ENCODE assay signal across 11 mouse cellular contexts in genomic region chr17:79472106-79472995, GRCm38 (mm10).
DNase-seq lines count a peak whose midpoint lies in the region; ATAC-seq and TF ChIP-seq lines count a peak whose summit lies in the region.
"Had no signal": no experiment of that assay in that cellular context is flagged by ENCODE, and none has a peak within 500 bp of the region (broad histone marks: within the 10 kb centered on the region; RNA-seq: fewer than 3 reads in every experiment).

No protein-coding gene starts in this region.

- H3K9me3 ChIP-seq in heart, embryonic 11.5 days (replicated peaks; ENCODE audit: control insufficient read depth, low read length), result no peaks in the 10 kb centered on the region
- H3K9me3 ChIP-seq: embryonic facial prominence, embryonic 12.5 days had no signal

- H3K4me3 ChIP-seq in heart, adult 2 months, result no peak overlapping the region
- no peak overlapping the region for H3K4me3 ChIP-seq in heart, embryonic 11.5 days (ENCODE audit: low read depth, low read length)
- H3K4me3 ChIP-seq in thymus, adult 2 months (ENCODE audit: control insufficient read depth, insufficient read depth, low read length), result no peak overlapping the region
- H3K4me3 ChIP-seq: embryonic facial prominence, embryonic 12.5 days; layer of hippocampus, adult 2 months had no signal

- H3K27me3 ChIP-seq in heart, adult 2 months (ENCODE audit: control insufficient read depth, insufficient read depth, low read length), result no peaks in the 10 kb centered on the region
- no peaks in the 10 kb centered on the region for H3K27me3 ChIP-seq in heart, embryonic 11.5 days (ENCODE audit: control insufficient read depth, insufficient read depth, low read length)
- no peaks in the 10 kb centered on the region for H3K27me3 ChIP-seq in thymus, adult 2 months (ENCODE audit: control insufficient read depth, insufficient read depth, low read length)
- H3K27me3 ChIP-seq: embryonic facial prominence, embryonic 12.5 days had no signal

- H3K36me3 ChIP-seq in heart, adult 2 months (ENCODE audit: control insufficient read depth, insufficient read depth, low read length), result no peaks in the 10 kb centered on the region
- no peaks in the 10 kb centered on the region for H3K36me3 ChIP-seq in heart, embryonic 11.5 days (ENCODE audit: control insufficient read depth, insufficient read depth, low read length)
- H3K36me3 ChIP-seq in thymus, adult 2 months (ENCODE audit: control insufficient read depth, insufficient read depth, low read length), result no peaks in the 10 kb centered on the region
- H3K36me3 ChIP-seq: embryonic facial prominence, embryonic 12.5 days had no signal

- DNase-seq in heart, adult 2 months, result peak; percentile 31 to 52
- peak; percentile 22 to 51 for DNase-seq in heart, postnatal 14 days
- peak; percentile 68 for DNase-seq in lung, postnatal 25 days (ENCODE audit: low spot score)
- no peak for DNase-seq in layer of hippocampus, adult 18-20 months (ENCODE audit: low spot score in 2 of 2)
- no peak for DNase-seq in thymus, adult 2 months
- DNase-seq: adrenal gland, adult 2 months had no signal

- no peak for TF ChIP-seq CTCF in heart, adult 2 months (IDR thresholded peaks at IDR 0.05)
- no peak for TF ChIP-seq CTCF in thymus, adult 2 months (IDR thresholded peaks at IDR 0.05; ENCODE audit: borderline replicate concordance, control insufficient read depth, extremely low read depth, insufficient read depth, low read length, poor library complexity)

- peaks cover 5% of the 10 kb centered on the region for H3K4me1 ChIP-seq in heart, adult 2 months (ENCODE audit: control insufficient read depth, insufficient read depth, low read length)
- no peaks in the 10 kb centered on the region; the same call in 1 of the 2 replicates for H3K4me1 ChIP-seq in heart, embryonic 11.5 days (ENCODE audit: control insufficient read depth, insufficient read depth, low read length)
- no peaks in the 10 kb centered on the region for H3K4me1 ChIP-seq in thymus, adult 2 months (replicated peaks; ENCODE audit: control insufficient read depth, insufficient read depth, low read length)

- no peak overlapping the region for H3K9ac ChIP-seq in heart, adult 2 months (ENCODE audit: low read depth, low read length)
- H3K9ac ChIP-seq in heart, embryonic 11.5 days (ENCODE audit: low read depth, low read length), result no peak overlapping the region
- H3K9ac ChIP-seq: embryonic facial prominence, embryonic 12.5 days had no signal

- 0 out of 2 replicates have a peak, but pooled peaks have one; percentile 16 for TF ChIP-seq EP300 in heart, adult 2 months (IDR thresholded peaks at IDR 0.05; ENCODE audit: insufficient read depth, low read depth, low read length)

- H3K27ac ChIP-seq in heart, adult 2 months, result peak overlapping the region; percentile 41
- H3K27ac ChIP-seq in heart, embryonic 11.5 days (ENCODE audit: low read depth, low read length), result no peak overlapping the region
- H3K27ac ChIP-seq in thymus, adult 2 months (ENCODE audit: control insufficient read depth, insufficient read depth, low read length), result no peak overlapping the region
- H3K27ac ChIP-seq: embryonic facial prominence, embryonic 12.5 days; layer of hippocampus, adult 2 months had no signal

- H3K4me2 ChIP-seq in heart, embryonic 11.5 days, result no peak overlapping the region
- H3K4me2 ChIP-seq: embryonic facial prominence, embryonic 12.5 days had no signal

- no peaks in the 10 kb centered on the region for H3K79me2 ChIP-seq in heart, adult 2 months (replicated peaks; ENCODE audit: control insufficient read depth, insufficient read depth, low read length)

- TF ChIP-seq POLR2A in heart, adult 2 months (IDR thresholded peaks at IDR 0.05; ENCODE audit: insufficient read depth, low read depth, low read length), result no peak
- no peak for TF ChIP-seq POLR2A in thymus, adult 2 months (IDR thresholded peaks at IDR 0.05; ENCODE audit: control insufficient read depth, extremely low read depth, insufficient read depth, low read length, poor library complexity)

- no peak for ATAC-seq in heart, embryonic 11.5 days (replicated peaks; ENCODE audit: insufficient number of reproducible peaks, low FRiP score, low TSS enrichment)
- peak; percentile 98 for ATAC-seq in common myeloid progenitor, adult 5-6 weeks (replicated peaks; ENCODE audit: low read depth, poor library complexity, severe bottlenecking)
- no peak for ATAC-seq in CD4-positive, CD25-positive, alpha-beta regulatory T cell, adult 4 months

- 22% methylated on average over 10 of the region's 10 CpGs for WGBS in heart, adult 2 months
- 53% methylated on average over 10 of the region's 10 CpGs for WGBS in heart, embryonic 11.5 days (ENCODE audit: insufficient replicate concordance)
- WGBS in thymus, adult 2 months, result 80% methylated on average over 10 of the region's 10 CpGs

- intact Hi-C loops in heart, adult 2 months (cut with DNase I), result loop anchor here (5.0 kb wide), 2 partner anchors 95 to 360 kb away; no protein-coding TSS in a partner anchor
- intact Hi-C loops in heart, postnatal 14 days (cut with DNase I), result loop anchor here (5.0 kb wide), 1 partner anchor 115 kb away; the partner anchor contains the start of gene Cdc42ep3

Comparison
In these comparisons a context has a peak if more than half of its experiments do, and no peak if none do; other contexts are left out.
1. DNase-seq: peak in heart, adult 2 months (2 of 2), heart, postnatal 14 days (2 of 2) and lung, postnatal 25 days (single experiment); none in layer of hippocampus, adult 18-20 months (0 of 2) and thymus, adult 2 months (single experiment).